Mouse (Mus musculus) forebrain, embryonic 14.5 days (tissue): ENCODE measurements around the gene Cyp2d11. TPM values are rescaled to one million over a fixed set of nuclear protein-coding genes. Genes with fewer than 3 reads are reported as not detected.

Experiments
- microRNA-seq: library from miRNA; unstranded; fragments of <30 nt; microRNA quantifications from one replicate; pipeline ENCODE4, GENCODE M21; 2016
- polyA plus RNA-seq: library from polyadenylated mRNA; unstranded; fragments of >200 nt; fragmentation: Nextera tagmentation; extraction: Ambion mirVana; gene quantifications from 2 replicates; pipeline ENCODE4 v1.2.1, GENCODE M21; 2014

Cyp2d11 gene
- polyA plus RNA-seq, 1 experiment from 2014 or later, result not detected

Small RNAs within 50 kb of the gene (microRNA-seq; reads per million reads assigned to microRNA genes)
- not detected for gene Gm25990
- gene Gm27331, result not detected
- not detected for gene Mir7684

Other genes starting within 250 kb of the Cyp2d11 start
- 99.6 and 139 TPM in 2 replicates for gene Srebf2, start 246.8 kb downstream of the Cyp2d11 start, polyA plus RNA-seq
- 0.61 and 0.77 TPM in 2 replicates for gene Shisa8, start 181.2 kb downstream of the Cyp2d11 start, polyA plus RNA-seq
- 0.14 and 0.19 TPM in 2 replicates for gene Tnfrsf13c, start 169.7 kb downstream of the Cyp2d11 start, polyA plus RNA-seq
- gene Cenpm, start 149.3 kb downstream of the Cyp2d11 start, polyA plus RNA-seq, result 42.4 and 63.9 TPM in 2 replicates
- 13.2 and 19.3 TPM in 2 replicates for gene 1500009C09Rik, start 141.6 kb downstream of the Cyp2d11 start, polyA plus RNA-seq
- 225 and 276 TPM in 2 replicates for gene Sept3, start 119.1 kb downstream of the Cyp2d11 start, polyA plus RNA-seq
- not detected in 2 replicates for gene Wbp2nl, start 95.1 kb downstream of the Cyp2d11 start, polyA plus RNA-seq
- 27.5 and 29.6 TPM in 2 replicates for gene Naga, start 55.1 kb downstream of the Cyp2d11 start, polyA plus RNA-seq
- 0.63 and 0.80 TPM in 2 replicates for gene Pheta2, start 55.1 kb downstream of the Cyp2d11 start, polyA plus RNA-seq
- gene Smdt1, start 55.1 kb downstream of the Cyp2d11 start, polyA plus RNA-seq, result 296 and 326 TPM in 2 replicates
- 302 and 403 TPM in 2 replicates for gene Ndufa6, start 39.7 kb downstream of the Cyp2d11 start, polyA plus RNA-seq
- 0.63 and 1.2 TPM in 2 replicates for gene Cyp2d22, start 13.8 kb downstream of the Cyp2d11 start, polyA plus RNA-seq
- gene Cyp2d10, start 13.2 kb upstream of the Cyp2d11 start, polyA plus RNA-seq, result not detected in 2 replicates
- not detected in 2 replicates for gene Cyp2d9, start 39.4 kb upstream of the Cyp2d11 start, polyA plus RNA-seq
- not detected in 2 replicates for gene Cyp2d12, start 161.1 kb upstream of the Cyp2d11 start, polyA plus RNA-seq
- not detected in 2 replicates for gene Cyp2d34, start 226.9 kb upstream of the Cyp2d11 start, polyA plus RNA-seq